Mouse (Mus musculus) lung, postnatal 0 days (tissue): ENCODE measurements around the gene Sf3a2.
"Not testable (repeated sequence)": the region's sequence is repeated elsewhere in the genome, so short reads cannot be mapped to it uniquely, and the experiment has no call there.

Experiments used
- CTCF ChIP-seq: IDR thresholded peaks from 2 replicates; pipeline ENCODE4 v1.5.1; 2016; ENCODE audit warnings: antibody characterized with exemption, mild to moderate bottlenecking
- EP300 ChIP-seq: IDR thresholded peaks from 2 replicates; pipeline ENCODE4 v1.6.1; 2016; ENCODE audit warnings: antibody characterized with exemption, mild to moderate bottlenecking, control low read depth

GRCm38 (mm10) chr10:80817955-80818354 lies 20.0 kb downstream of the Sf3a2 start:
- peak; percentile 44 for TF ChIP-seq CTCF
- TF ChIP-seq EP300 = not testable (repeated sequence)
